Mouse (Mus musculus) erythroblast, embryonic 14.5 days (primary cell): ENCODE measurements around the gene Efhc1. TPM values are rescaled to one million over a fixed set of nuclear protein-coding genes. Genes with fewer than 3 reads are reported as not detected.

Experiments used
- H3K27me3 ChIP-seq: 2 replicates; pipeline ENCODE4 v1.6.1; 2012; ENCODE audit warnings: inconsistent platforms; ENCODE audit not compliant: control insufficient read depth
- H3K36me3 ChIP-seq: 2 replicates; pipeline ENCODE4 v1.6.1; 2012; ENCODE audit warnings: mild to moderate bottlenecking, inconsistent platforms; ENCODE audit not compliant: control insufficient read depth
- H3K4me1 ChIP-seq: 2 replicates; pipeline ENCODE4 v1.6.1; 2012; ENCODE audit warnings: inconsistent platforms; ENCODE audit not compliant: control insufficient read depth
- H3K4me3 ChIP-seq: replicated peaks from 2 replicates; pipeline ENCODE3; 2012; ENCODE audit warnings: moderate library complexity, mild to moderate bottlenecking, inconsistent platforms
- H3K9me3 ChIP-seq: 2 replicates; pipeline ENCODE4 v1.6.1; 2012; ENCODE audit warnings: low read length, inconsistent platforms, mixed read lengths; ENCODE audit not compliant: control insufficient read depth
- GATA1 ChIP-seq: IDR thresholded peaks from 2 replicates; pipeline ENCODE4 v1.6.1; 2012; ENCODE audit warnings: low read length, inconsistent platforms, mixed read lengths
- TAL1 ChIP-seq: IDR thresholded peaks from 3 replicates; pipeline ENCODE4 v1.6.1; 2012; ENCODE audit warnings: low read length, inconsistent platforms, mixed read lengths
- polyA plus RNA-seq: library from polyadenylated mRNA; stranded (reverse); fragments of >175 nt; gene quantifications from 2 replicates; pipeline ENCODE4 v1.2.3, GENCODE M21; 2012

Gene Efhc1
- polyA plus RNA-seq, 1 experiment, result not detected

- Histone ChIP-seq H3K4me3 (no peak overlapping the region), H3K36me3 (no peaks in the 10 kb centered on the region), H3K9me3 (no peaks in the 10 kb centered on the region), H3K4me1 (no peaks in the 10 kb centered on the region), H3K27me3 (no peaks in the 10 kb centered on the region)
- TF ChIP-seq GATA1 (no peak), TAL1 (no peak)
These were observed 29.1 kb downstream of the Efhc1 start for GRCm38 (mm10) chr1:20980553-20980952.

DNA sequence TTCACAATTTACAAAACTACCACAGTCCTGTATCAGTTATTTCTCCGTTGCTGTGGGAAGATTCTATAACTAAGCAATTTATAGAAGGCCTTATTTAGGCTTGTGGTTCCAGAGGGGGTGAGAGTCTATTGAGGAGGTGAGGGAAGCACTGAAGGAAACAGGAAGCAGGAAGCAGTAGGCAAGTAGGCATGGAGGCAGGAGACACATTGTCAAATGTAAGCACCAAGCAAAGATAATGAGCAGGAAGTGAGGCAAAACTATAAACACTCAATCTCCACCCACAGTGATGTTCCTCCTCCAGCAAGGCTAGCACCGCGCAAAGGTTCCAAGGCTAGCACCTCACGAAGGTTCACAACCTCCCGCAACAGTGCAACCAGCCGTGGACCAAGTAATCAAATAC, 30.3 kb downstream of the Efhc1 start:
- Histone ChIP-seq H3K4me1 (no peaks in the 10 kb centered on the region), H3K9me3 (no peaks in the 10 kb centered on the region), H3K36me3 (no peaks in the 10 kb centered on the region), H3K27me3 (no peaks in the 10 kb centered on the region), H3K4me3 (no peak overlapping the region)
- no peak for TF ChIP-seq GATA1
- no peak for TF ChIP-seq TAL1

GRCm38 (mm10) chr1:20984103-20984502, 32.7 kb downstream of the Efhc1 start:
- TF ChIP-seq TAL1 (no peak), GATA1 (no peak)
- no peaks in the 10 kb centered on the region for H3K4me1 ChIP-seq
- H3K4me3 ChIP-seq, result no peak overlapping the region
- no peaks in the 10 kb centered on the region for H3K36me3 ChIP-seq
- no peaks in the 10 kb centered on the region for H3K27me3 ChIP-seq
- H3K9me3 ChIP-seq, result no peaks in the 10 kb centered on the region

- H3K27me3 ChIP-seq, result no peaks in the 10 kb centered on the region
- TF ChIP-seq TAL1 (no peak), GATA1 (no peak)
- no peaks in the 10 kb centered on the region for H3K36me3 ChIP-seq
- H3K9me3 ChIP-seq, result no peaks in the 10 kb centered on the region
- H3K4me1 ChIP-seq, result no peaks in the 10 kb centered on the region
- H3K4me3 ChIP-seq, result no peak overlapping the region
These were observed 33.2 kb downstream of the Efhc1 start for GRCm38 (mm10) chr1:20984582-20984981.

GRCm38 (mm10) chr1:20986378-20987056, 35.1 kb downstream of the Efhc1 start:
- H3K36me3 ChIP-seq, result no peaks in the 10 kb centered on the region
- TF ChIP-seq GATA1, result no peak
- no peak for TF ChIP-seq TAL1
- no peaks in the 10 kb centered on the region for H3K9me3 ChIP-seq
- no peaks in the 10 kb centered on the region for H3K4me1 ChIP-seq
- H3K27me3 ChIP-seq, result no peaks in the 10 kb centered on the region
- no peak overlapping the region for H3K4me3 ChIP-seq

DNA sequence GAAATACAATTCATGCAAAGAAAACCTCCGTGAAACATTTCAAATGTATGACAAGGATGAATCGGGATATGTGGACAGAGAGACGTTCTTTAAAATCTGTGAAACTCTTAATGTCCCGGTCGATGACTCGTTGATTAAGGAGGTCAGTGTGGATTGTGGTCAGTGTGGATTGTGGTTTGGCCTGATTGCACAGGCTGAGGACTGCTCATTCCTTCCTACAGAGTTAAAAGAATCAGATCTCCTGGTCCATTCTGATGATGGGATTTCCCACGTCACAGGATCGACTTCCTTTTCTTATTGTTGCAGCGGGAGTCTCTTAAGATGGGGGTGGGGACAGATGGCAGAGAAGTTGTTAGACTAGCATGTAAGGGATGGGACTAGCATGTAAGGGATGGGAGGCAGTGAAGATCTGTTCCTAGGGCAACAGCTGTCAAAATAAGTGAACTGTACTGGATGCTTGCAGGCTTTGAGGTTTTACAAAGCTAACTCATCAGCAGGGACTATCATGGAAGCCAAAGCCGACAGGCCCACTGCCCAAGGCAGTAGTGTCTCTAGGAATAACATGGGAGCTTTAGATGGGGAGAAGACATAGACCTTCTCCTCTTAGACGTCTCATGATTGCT, 38.1 kb downstream of the Efhc1 start:
- H3K4me3 ChIP-seq, result no peak overlapping the region
- no peaks in the 10 kb centered on the region for H3K4me1 ChIP-seq
- H3K9me3 ChIP-seq, result no peaks in the 10 kb centered on the region
- H3K36me3 ChIP-seq, result no peaks in the 10 kb centered on the region
- TF ChIP-seq TAL1 (no peak), GATA1 (no peak)
- no peaks in the 10 kb centered on the region for H3K27me3 ChIP-seq

GRCm38 (mm10) chr1:20993690-20994089, 42.3 kb downstream of the Efhc1 start:
- Histone ChIP-seq H3K9me3 (no peaks in the 10 kb centered on the region), H3K4me1 (no peaks in the 10 kb centered on the region), H3K36me3 (no peaks in the 10 kb centered on the region), H3K4me3 (no peak overlapping the region), H3K27me3 (no peaks in the 10 kb centered on the region)
- no peak for TF ChIP-seq GATA1
- TF ChIP-seq TAL1, result no peak

DNA sequence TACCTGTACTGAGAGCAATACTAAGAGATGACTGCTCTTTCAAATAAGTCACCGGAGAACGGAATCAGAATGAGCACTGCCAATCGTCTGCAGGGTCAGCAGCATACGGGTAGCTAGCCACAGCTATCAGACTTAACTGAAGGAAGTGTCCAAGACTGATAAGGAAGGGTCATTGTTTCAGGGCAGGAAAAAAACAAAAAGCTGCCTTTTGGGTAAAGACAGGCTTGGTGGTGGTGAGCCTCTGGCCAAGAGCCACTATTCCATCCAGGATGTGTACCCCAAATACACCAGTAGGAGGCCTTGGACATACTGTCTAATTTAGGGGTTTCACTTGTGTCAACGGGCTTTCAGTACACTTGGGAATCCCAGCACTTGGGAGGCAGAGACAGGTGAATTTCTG, 42.9 kb downstream of the Efhc1 start:
- H3K9me3 ChIP-seq, result no peaks in the 10 kb centered on the region
- TF ChIP-seq GATA1, result no peak
- H3K27me3 ChIP-seq, result no peaks in the 10 kb centered on the region
- no peak overlapping the region for H3K4me3 ChIP-seq
- no peaks in the 10 kb centered on the region for H3K36me3 ChIP-seq
- H3K4me1 ChIP-seq, result no peaks in the 10 kb centered on the region

- Histone ChIP-seq H3K27me3 (no peaks in the 10 kb centered on the region), H3K4me3 (no peak overlapping the region), H3K4me1 (no peaks in the 10 kb centered on the region), H3K36me3 (no peaks in the 10 kb centered on the region), H3K9me3 (no peaks in the 10 kb centered on the region)
- no peak for TF ChIP-seq TAL1
- no peak for TF ChIP-seq GATA1
These were observed 44.0 kb downstream of the Efhc1 start for GRCm38 (mm10) chr1:20995331-20995986.
